Mouse (Mus musculus): Measurements from ENCODE around the gene Mylk4.

The Mylk4 gene

GRCm38 (mm10) chr13:32794619-32795018 lies 10.9 kb upstream of the Mylk4 start:
- DNase-seq = no peak

- DNase-seq = no peak
Measured at GRCm38 (mm10) chr13:32789781-32790180, 6.0 kb upstream of the Mylk4 start.

GRCm38 (mm10) chr13:32787584-32787983 lies 3.8 kb upstream of the Mylk4 start:
- no peak for DNase-seq

GRCm38 (mm10) chr13:32783055-32783454 lies 699 bp downstream of the Mylk4 start:
- DNase-seq = no peak

- DNase-seq = no peak
Measured at GRCm38 (mm10) chr13:32778861-32779260, 4.9 kb downstream of the Mylk4 start.

- no peak for DNase-seq
Measured at GRCm38 (mm10) chr13:32776350-32776749, 7.4 kb downstream of the Mylk4 start.

- no peak for DNase-seq
Measured at GRCm38 (mm10) chr13:32775889-32776288, 7.9 kb downstream of the Mylk4 start.

GRCm38 (mm10) chr13:32769960-32770359 lies 13.8 kb downstream of the Mylk4 start:
- no peak for DNase-seq

GRCm38 (mm10) chr13:32768104-32768503 lies 15.7 kb downstream of the Mylk4 start:
- peak; percentile 8 for DNase-seq

GRCm38 (mm10) chr13:32764448-32764847 lies 19.3 kb downstream of the Mylk4 start:
- no peak for DNase-seq

GRCm38 (mm10) chr13:32763141-32763540 lies 20.6 kb downstream of the Mylk4 start:
- no peak for DNase-seq

GRCm38 (mm10) chr13:32760795-32761194 lies 23.0 kb downstream of the Mylk4 start:
- no peak for DNase-seq

GRCm38 (mm10) chr13:32759036-32759435 lies 24.7 kb downstream of the Mylk4 start:
- no peak for DNase-seq

GRCm38 (mm10) chr13:32752066-32752657 lies 31.6 kb downstream of the Mylk4 start:
- no peak for DNase-seq

GRCm38 (mm10) chr13:32750507-32750906 lies 33.2 kb downstream of the Mylk4 start:
- no peak for DNase-seq

- DNase-seq = no peak
Measured at GRCm38 (mm10) chr13:32748421-32748820, 35.3 kb downstream of the Mylk4 start.

GRCm38 (mm10) chr13:32741161-32741560 lies 42.6 kb downstream of the Mylk4 start:
- no peak for DNase-seq

GRCm38 (mm10) chr13:32731283-32731682 lies 52.5 kb downstream of the Mylk4 start:
- no peak for DNase-seq

GRCm38 (mm10) chr13:32724606-32725005 lies 59.1 kb downstream of the Mylk4 start:
- no peak for DNase-seq

GRCm38 (mm10) chr13:32721717-32722116 lies 62.0 kb downstream of the Mylk4 start:
- DNase-seq = no peak

GRCm38 (mm10) chr13:32719284-32719683 lies 64.5 kb downstream of the Mylk4 start:
- DNase-seq = no peak

GRCm38 (mm10) chr13:32717709-32718108 lies 66.0 kb downstream of the Mylk4 start:
- no peak for DNase-seq

GRCm38 (mm10) chr13:32712568-32712967 lies 71.2 kb downstream of the Mylk4 start:
- DNase-seq = no peak

- no peak for DNase-seq
Measured at GRCm38 (mm10) chr13:32707894-32708293, 75.9 kb downstream of the Mylk4 start.

- no peak for DNase-seq
Measured at GRCm38 (mm10) chr13:32706651-32707288, 77.0 kb downstream of the Mylk4 start.

Measured in cerebellum, adult 9-10 months (tissue).